Mouse (Mus musculus): ENCODE measurements around the gene Cdh20.

Cdh20 gene

DNA sequence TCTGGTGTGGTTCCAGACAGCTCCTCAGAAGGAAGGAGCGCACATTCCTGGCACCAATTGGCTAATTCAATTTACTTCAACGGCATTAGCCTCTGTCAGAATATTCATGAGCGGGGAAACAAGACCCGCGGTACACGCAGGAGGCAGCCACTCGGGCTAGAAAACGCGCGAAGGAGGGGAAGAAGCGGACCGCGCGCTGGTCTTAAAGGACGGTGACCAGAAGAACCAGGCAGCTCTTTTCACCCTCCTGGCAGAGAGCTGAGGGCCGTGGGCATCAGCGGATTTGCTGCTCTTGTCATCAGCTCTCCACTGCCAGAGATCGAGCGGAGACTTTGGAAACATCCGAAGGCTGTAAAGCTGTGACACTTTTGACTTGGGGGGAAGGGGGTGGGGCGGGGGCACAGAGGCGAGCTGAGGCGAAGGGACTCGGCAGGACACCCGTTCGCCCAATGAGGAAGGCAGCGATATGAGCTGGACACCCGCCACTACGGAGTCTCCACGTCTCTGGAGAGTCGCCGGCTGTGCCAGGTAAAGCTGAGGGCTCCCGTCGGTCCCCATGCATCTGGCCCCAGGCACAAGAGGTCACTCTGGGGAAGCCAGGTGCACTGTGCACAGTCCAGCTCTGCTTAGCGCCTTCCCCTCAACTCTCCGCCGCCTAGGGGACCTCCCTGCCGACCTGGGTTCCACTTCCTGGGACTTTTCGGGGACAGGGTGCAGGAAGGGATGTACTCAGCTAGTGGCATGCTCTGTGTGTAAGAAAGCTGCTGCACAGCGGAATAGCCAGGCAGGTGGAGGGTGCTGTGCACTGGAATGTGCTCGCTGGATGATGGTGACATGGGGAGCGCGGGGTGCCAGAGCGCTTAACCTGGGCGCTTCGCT, at the start of gene Cdh20:
Gene Cdh20, plus strand, starts transcription at position 159 of the 879 bp plus-strand sequence.
- no peaks in the 10 kb centered on the region for H3K27me3 ChIP-seq (ENCODE audit: control insufficient read depth, insufficient read depth, low read length, poor library complexity, severe bottlenecking)
- no peaks in the 10 kb centered on the region for H3K36me3 ChIP-seq (ENCODE audit: control insufficient read depth, insufficient read depth, low read length, poor library complexity, severe bottlenecking)
- DNase-seq (ENCODE audit: low read depth, low spot score) = no peak

DNA sequence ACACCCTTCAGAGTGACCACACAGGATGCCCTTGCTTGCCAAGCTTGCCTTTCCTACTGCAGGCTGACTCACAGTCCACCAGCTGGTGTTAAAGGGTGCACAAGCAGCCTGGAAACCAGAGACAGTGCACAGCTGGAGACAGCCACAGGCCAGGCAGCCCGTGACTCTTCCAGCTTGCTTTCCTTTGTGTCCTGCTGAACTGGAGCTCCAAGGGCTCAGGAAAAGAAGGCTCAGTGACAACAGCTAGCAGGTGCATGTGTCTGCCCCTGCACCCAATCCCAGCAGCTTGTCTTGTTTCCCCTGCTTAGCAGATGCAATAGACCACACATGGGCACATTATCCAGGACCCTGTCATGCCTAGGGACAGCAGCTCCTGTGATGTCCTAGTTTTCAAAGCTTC, 21.5 kb upstream of the Cdh20 start:
- DNase-seq (ENCODE audit: low read depth, low spot score) = no peak
- Histone ChIP-seq H3K36me3 (ENCODE audit: control insufficient read depth, insufficient read depth, low read length, poor library complexity, severe bottlenecking) (no peaks in the 10 kb centered on the region), H3K27me3 (ENCODE audit: control insufficient read depth, insufficient read depth, low read length, poor library complexity, severe bottlenecking) (no peaks in the 10 kb centered on the region)

DNA sequence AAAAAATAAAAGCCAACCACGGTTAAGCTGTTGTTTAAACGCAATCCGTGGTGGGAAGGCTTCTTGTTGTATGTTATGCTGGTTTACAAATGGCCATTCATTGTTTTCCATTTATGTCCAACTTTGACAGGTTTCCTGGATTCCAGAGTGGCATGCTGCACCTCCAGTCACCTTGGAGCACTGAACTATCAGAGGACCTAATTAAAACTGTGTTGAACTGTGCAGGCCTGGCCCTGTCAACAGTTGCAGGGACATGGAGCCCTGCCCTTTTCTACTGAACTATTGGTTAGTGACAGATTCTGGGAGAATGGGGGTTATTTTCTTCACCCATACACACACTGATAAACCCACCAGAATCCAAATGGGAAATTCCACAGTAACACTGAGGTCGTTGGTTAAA, 20.9 kb upstream of the Cdh20 start:
- no peak for DNase-seq (ENCODE audit: low read depth, low spot score)
- no peaks in the 10 kb centered on the region for H3K27me3 ChIP-seq (ENCODE audit: control insufficient read depth, insufficient read depth, low read length, poor library complexity, severe bottlenecking)

DNA sequence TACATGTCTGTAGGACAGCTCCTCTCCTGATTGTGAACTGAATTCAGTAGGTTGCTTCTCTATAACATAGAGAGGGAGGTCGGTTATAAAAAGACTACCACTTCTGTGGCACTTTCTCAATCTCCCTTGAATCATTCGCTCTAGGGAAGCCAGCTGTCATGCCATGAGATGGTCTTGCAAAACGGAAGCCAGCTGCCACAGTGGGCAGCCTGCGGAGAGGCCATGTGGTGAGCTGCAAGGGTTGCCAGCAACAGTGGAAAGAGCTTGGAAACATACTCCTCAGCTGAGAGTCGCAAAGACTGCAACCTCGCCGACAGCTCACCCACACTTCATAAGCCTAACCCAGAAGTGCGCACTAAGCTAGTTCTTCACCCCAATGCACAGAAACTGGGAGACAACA, 13.8 kb upstream of the Cdh20 start:
- DNase-seq (ENCODE audit: low read depth, low spot score) = no peak
- Histone ChIP-seq H3K27me3 (ENCODE audit: control insufficient read depth, insufficient read depth, low read length, poor library complexity, severe bottlenecking) (no peaks in the 10 kb centered on the region), H3K36me3 (ENCODE audit: control insufficient read depth, insufficient read depth, low read length, poor library complexity, severe bottlenecking) (no peaks in the 10 kb centered on the region)

More for the DNA sequence above, 20.9 kb upstream of the Cdh20 start:
- no peaks in the 10 kb centered on the region for H3K36me3 ChIP-seq (ENCODE audit: control insufficient read depth, insufficient read depth, low read length, poor library complexity, severe bottlenecking)

DNA sequence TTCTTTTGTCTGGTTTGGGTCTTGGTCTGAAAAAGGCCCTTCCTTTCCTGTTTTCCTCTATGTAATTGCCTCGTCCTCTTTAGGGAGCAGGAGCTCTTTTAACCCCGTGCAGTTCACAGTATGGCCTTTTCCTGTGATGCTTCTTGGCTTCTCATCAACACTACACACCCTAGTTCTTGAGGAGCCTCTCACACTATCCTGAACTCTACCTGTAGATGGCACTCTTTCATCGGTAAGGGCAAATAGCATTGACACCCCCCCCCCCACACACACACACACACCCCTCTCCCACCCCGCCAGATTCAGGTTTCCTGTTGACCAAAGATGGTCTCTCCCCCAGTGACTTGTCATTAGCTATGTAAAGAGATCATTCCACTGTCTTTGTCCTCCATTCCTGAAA, 12.4 kb upstream of the Cdh20 start:
- H3K36me3 ChIP-seq (ENCODE audit: control insufficient read depth, insufficient read depth, low read length, poor library complexity, severe bottlenecking) = no peaks in the 10 kb centered on the region
- no peak for DNase-seq (ENCODE audit: low read depth, low spot score)
- no peaks in the 10 kb centered on the region for H3K27me3 ChIP-seq (ENCODE audit: control insufficient read depth, insufficient read depth, low read length, poor library complexity, severe bottlenecking)

DNA sequence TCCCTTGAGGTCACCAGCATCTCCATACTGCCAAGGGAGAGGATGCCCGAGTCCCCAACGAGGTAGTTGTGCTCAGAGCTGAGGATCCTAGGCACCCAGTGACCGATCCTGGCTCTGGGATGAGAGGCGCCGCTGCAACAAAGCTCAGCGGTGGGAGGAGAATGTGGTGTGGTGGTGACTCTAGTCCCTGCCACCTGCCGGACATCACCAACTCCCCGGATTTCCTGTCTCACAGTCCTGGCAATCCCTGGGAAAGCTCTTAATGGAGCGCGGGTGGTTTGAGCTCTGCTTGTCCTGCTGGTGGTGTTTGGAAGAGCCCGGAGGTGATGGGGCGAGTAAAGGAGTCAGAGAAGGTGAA, 900 bp downstream of the Cdh20 start:
- no peaks in the 10 kb centered on the region for H3K27me3 ChIP-seq (ENCODE audit: control insufficient read depth, insufficient read depth, low read length, poor library complexity, severe bottlenecking)
- no peaks in the 10 kb centered on the region for H3K36me3 ChIP-seq (ENCODE audit: control insufficient read depth, insufficient read depth, low read length, poor library complexity, severe bottlenecking)
- no peak for DNase-seq (ENCODE audit: low read depth, low spot score)

DNA sequence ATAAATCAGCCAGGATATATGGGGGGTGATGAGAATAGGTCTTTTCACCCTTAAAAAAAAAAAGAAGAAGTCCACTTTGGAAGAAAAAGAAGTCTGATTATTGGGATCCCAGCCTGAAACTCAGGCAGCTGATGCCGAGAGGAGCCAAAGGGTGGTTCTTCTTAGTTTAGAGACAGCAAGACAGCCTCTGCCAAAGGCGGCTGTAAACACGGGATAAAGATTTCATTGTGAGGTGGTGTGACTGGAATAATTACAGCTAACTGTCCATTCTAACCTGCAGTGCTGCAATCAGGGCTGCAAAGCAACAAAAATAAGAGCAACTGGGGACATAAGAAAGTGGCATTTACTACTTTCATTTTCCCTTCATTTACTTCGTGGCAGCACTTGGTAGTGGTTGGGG, 3.6 kb downstream of the Cdh20 start:
- Histone ChIP-seq H3K27me3 (ENCODE audit: control insufficient read depth, insufficient read depth, low read length, poor library complexity, severe bottlenecking) (no peaks in the 10 kb centered on the region), H3K36me3 (ENCODE audit: control insufficient read depth, insufficient read depth, low read length, poor library complexity, severe bottlenecking) (no peaks in the 10 kb centered on the region)
- DNase-seq (ENCODE audit: low read depth, low spot score) = no peak

DNA sequence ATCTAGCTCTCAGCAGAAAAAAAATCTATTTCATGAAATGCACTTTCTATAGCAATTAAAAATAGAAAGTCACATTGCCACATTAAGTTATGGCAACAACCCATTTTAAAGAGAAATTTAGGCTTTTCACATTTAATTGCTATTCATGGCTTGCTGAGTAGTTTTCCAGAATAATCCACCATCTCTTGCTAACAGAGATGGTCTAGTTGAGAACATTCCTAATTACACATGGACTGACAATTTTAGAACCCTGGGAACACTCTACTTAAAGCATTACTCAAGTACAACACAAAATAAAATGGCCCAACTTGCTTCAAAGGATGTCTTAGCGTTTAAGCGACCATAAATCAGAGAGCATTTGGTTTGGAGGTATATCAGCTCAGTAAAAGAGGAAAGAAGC, 4.9 kb downstream of the Cdh20 start:
- Histone ChIP-seq H3K27me3 (ENCODE audit: control insufficient read depth, insufficient read depth, low read length, poor library complexity, severe bottlenecking) (no peaks in the 10 kb centered on the region), H3K36me3 (ENCODE audit: control insufficient read depth, insufficient read depth, low read length, poor library complexity, severe bottlenecking) (no peaks in the 10 kb centered on the region)
- DNase-seq (ENCODE audit: low read depth, low spot score) = no peak

DNA sequence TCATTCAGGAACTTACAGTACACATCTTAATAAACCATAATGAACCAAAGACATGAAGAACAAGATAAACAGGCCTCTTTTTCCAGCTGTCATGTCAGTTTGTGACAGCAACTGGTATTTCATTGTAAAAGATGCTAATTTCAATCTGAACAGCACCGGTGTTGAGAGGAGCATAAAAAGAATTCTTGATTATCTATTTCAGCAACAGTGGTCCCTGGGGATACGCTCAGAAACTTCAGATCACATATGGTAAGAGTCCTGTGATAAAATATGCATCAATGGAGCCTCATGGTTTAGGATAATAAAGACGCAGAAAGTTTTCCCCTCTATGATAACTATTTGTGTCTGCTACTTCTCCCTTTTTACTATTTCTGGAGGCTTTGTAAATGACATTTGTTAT, 25.2 kb downstream of the Cdh20 start:
- no peaks in the 10 kb centered on the region for H3K27me3 ChIP-seq (ENCODE audit: control insufficient read depth, insufficient read depth, low read length, poor library complexity, severe bottlenecking)
- no peaks in the 10 kb centered on the region for H3K36me3 ChIP-seq (ENCODE audit: control insufficient read depth, insufficient read depth, low read length, poor library complexity, severe bottlenecking)
- no peak for DNase-seq (ENCODE audit: low read depth, low spot score)

DNA sequence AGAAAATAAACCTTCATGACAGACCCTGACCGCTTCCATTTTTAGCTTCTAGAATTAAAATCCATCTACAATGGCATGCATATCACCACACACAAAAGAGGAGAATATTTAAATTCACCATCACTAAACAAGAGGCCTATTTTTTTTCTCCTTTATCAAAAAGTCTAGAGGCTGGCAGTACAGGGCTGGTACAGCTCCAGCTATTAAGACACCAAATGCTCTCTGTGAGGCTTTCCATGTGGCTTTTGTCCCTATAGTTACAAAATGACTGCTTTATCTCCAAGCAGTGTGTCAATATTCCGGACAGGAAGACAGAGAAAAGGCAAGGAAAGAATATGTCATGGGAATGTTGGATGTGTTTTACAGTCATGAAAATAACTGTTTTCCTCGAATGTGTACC, 27.8 kb downstream of the Cdh20 start:
- DNase-seq (ENCODE audit: low read depth, low spot score) = no peak
- Histone ChIP-seq H3K27me3 (ENCODE audit: control insufficient read depth, insufficient read depth, low read length, poor library complexity, severe bottlenecking) (no peaks in the 10 kb centered on the region), H3K36me3 (ENCODE audit: control insufficient read depth, insufficient read depth, low read length, poor library complexity, severe bottlenecking) (no peaks in the 10 kb centered on the region)

DNA sequence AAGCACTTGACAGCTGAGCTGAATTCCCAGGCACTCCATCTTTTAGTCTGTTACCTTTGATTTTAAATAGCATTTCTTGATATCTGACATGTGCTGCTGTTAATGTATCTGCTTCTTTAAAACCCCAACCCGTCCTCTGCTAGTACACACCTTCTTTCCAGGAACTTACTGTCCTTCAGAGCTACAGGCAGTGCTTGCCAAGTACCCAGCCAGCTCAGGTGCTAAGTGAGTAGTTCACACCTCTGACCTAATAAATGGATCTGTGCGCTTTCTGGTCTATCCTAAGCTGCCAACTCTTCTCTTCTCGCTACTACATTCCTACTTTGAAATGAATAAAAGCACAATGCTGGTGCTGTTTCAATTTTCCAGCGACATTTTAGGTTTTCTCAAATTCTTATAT, 28.8 kb downstream of the Cdh20 start:
- DNase-seq (ENCODE audit: low read depth, low spot score) = no peak
- Histone ChIP-seq H3K27me3 (ENCODE audit: control insufficient read depth, insufficient read depth, low read length, poor library complexity, severe bottlenecking) (no peaks in the 10 kb centered on the region), H3K36me3 (ENCODE audit: control insufficient read depth, insufficient read depth, low read length, poor library complexity, severe bottlenecking) (no peaks in the 10 kb centered on the region)

DNA sequence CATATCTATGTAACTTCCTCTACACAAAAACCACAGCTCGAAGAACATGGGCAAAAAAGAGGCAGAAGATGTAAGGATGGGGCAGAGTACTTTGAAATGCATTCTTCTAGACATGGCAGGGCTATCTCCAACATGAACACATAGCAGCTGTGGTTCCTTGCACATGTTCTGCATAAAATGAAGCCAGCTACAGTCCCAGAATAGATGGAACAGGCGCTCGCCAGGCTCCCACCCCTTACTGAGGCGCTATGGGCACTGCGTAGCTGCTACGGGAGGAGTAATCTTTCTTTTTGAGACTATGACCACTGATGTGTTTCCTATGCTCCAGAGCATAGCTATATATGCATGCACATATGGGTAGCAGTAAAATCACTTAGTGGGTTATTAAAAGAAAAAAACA, 36.4 kb downstream of the Cdh20 start:
- no peak for DNase-seq (ENCODE audit: low read depth, low spot score)

DNA sequence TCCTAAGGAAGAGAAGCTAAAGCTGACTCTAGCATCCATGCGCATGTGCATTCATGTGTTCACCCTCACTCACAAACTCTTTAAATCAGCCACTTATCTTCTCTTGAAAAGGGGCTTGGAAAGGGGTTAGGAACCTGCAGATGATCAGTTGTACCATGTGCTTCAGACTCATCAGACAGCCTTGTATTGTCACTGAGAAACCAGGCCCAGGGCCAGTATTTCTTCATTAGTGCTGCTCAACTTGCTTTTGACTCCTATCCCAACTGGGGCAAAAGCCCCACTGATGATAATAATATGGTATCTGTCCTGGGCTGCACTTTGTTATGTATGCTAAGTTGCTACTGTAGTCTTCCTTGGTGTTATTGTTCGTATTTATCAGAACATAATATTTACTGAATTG, 38.9 kb downstream of the Cdh20 start:
- DNase-seq (ENCODE audit: low read depth, low spot score) = no peak
- Histone ChIP-seq H3K27me3 (ENCODE audit: control insufficient read depth, insufficient read depth, low read length, poor library complexity, severe bottlenecking) (no peaks in the 10 kb centered on the region), H3K36me3 (ENCODE audit: control insufficient read depth, insufficient read depth, low read length, poor library complexity, severe bottlenecking) (no peaks in the 10 kb centered on the region)

More for the DNA sequence above, 36.4 kb downstream of the Cdh20 start:
- Histone ChIP-seq H3K27me3 (ENCODE audit: control insufficient read depth, insufficient read depth, low read length, poor library complexity, severe bottlenecking) (no peaks in the 10 kb centered on the region), H3K36me3 (ENCODE audit: control insufficient read depth, insufficient read depth, low read length, poor library complexity, severe bottlenecking) (no peaks in the 10 kb centered on the region)

DNA sequence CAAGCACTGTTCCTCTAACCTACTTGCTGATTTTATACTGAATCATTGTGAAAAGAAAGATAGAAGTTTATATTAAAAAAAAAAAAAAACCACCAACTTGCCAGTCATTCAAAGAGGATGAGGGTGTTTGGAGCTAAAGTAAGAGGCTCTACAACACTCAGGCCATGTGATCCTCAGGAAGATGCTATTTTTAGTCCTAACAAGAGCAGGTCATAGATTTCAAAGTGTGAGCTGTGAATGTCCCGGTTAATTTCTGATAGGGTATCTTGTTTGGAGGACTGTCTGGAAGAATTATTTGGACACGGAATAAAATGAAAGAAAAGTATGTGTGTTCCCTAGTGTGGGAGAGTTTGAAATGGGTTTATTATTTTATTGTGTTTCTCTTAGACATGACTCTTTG, 49.2 kb downstream of the Cdh20 start:
- H3K36me3 ChIP-seq (ENCODE audit: control insufficient read depth, insufficient read depth, low read length, poor library complexity, severe bottlenecking) = no peaks in the 10 kb centered on the region
- no peaks in the 10 kb centered on the region for H3K27me3 ChIP-seq (ENCODE audit: control insufficient read depth, insufficient read depth, low read length, poor library complexity, severe bottlenecking)
- no peak for DNase-seq (ENCODE audit: low read depth, low spot score)

DNA sequence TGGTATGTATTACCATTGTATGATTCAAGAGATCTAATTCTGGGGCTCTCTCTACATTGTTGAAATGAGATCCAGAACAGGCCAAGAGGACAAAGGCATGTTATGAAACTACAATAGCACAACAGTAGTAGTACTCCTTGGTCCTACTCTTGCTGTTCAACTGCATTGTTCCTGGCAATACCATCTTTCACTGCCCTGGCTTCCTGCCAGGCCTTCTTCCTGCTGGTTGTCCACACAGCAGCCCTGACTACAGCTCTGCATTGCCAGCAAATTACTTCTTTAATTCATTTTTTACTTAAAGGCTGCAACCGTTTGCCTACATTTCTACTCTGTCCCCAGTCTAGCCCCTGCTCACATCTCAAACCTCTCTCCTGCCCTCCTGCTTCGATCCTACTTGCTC, 59.8 kb downstream of the Cdh20 start:
- no peak for DNase-seq (ENCODE audit: low read depth, low spot score)
- Histone ChIP-seq H3K27me3 (ENCODE audit: control insufficient read depth, insufficient read depth, low read length, poor library complexity, severe bottlenecking) (no peaks in the 10 kb centered on the region), H3K36me3 (ENCODE audit: control insufficient read depth, insufficient read depth, low read length, poor library complexity, severe bottlenecking) (no peaks in the 10 kb centered on the region)
